Mouse (Mus musculus): ENCODE data around the gene Chst3. TPM values are rescaled to one million over a fixed set of nuclear protein-coding genes. Genes with fewer than 3 reads are reported as not detected.

Gene Chst3
- polyA plus RNA-seq, 1 experiment from 2014 or later = 1.3 TPM

DNA sequence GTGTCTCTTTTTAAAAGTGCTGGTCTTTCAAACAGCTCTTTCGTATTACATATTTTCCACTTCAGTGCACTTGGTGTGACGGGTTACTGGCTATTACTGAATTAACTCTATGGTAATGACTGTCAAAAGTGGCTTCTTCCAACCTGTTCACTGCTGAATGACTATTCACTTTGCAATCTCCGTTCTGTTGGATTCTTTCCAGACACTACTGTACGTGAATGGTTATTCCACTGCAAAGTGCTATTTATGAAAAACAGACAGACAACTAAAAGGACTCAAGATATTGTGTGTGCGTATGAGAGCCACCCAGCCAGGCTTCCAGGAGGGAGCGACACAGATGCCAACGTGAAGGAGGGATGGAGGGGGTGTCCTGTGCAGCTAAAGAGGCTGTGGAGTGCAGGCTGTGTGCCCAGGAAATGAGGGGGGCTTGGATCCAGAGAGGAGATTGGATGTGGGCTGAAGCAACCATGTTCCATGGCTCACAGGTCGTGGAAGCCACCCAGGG, 7.5 kb downstream of the Chst3 start:
- no peaks in the 10 kb centered on the region for H3K27me3 ChIP-seq (replicated peaks; ENCODE audit: control insufficient read depth, insufficient read depth, low read length)
- H3K9me3 ChIP-seq (ENCODE audit: control insufficient read depth, low read length) = no peaks in the 10 kb centered on the region
- DNase-seq (ENCODE audit: low spot score) (no peak), ATAC-seq (ENCODE audit: low read depth) (no peak)
- H3K4me1 ChIP-seq (ENCODE audit: control insufficient read depth, insufficient read depth, low read length) = peaks cover 30% of the 10 kb centered on the region
- no peaks in the 10 kb centered on the region for H3K36me3 ChIP-seq (ENCODE audit: control insufficient read depth, insufficient read depth, low read length)
- no peak overlapping the region for H3K27ac ChIP-seq (replicated peaks; ENCODE audit: low read depth, low read length)
- no peak overlapping the region for H3K9ac ChIP-seq (ENCODE audit: low read depth, low read length)
- no peak overlapping the region for H3K4me2 ChIP-seq (ENCODE audit: low read depth, low read length)
- 50% methylated on average over 8 of the region's 8 CpGs for WGBS
- no peak overlapping the region for H3K4me3 ChIP-seq (ENCODE audit: low read depth, low read length)

DNA sequence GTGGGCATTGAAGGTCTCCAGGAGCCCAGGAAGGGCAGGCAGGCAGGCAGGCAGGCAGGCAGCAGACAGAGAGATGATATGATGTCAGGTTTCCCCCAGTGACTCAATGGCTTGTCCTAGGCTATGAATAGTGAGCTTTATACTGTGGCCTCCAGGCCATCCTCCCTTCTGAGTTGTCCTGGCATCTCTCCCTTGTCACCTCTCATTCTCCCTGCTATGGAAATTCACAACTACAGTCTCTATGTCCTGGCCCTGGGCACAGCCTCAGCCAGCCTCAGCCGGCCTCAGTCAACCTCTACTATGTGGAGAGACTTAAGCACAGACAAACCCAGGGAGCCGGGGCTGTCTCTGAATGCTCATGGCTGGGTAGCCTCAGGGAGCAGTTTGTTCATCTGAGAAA, 8.6 kb downstream of the Chst3 start:
- Histone ChIP-seq H3K27ac (replicated peaks; ENCODE audit: low read depth, low read length) (no peak overlapping the region), H3K9me3 (ENCODE audit: control insufficient read depth, low read length) (no peaks in the 10 kb centered on the region), H3K9ac (ENCODE audit: low read depth, low read length) (no peak overlapping the region), H3K36me3 (ENCODE audit: control insufficient read depth, insufficient read depth, low read length) (no peaks in the 10 kb centered on the region), H3K4me1 (ENCODE audit: control insufficient read depth, insufficient read depth, low read length) (peaks cover 25% of the 10 kb centered on the region), H3K4me3 (ENCODE audit: low read depth, low read length) (no peak overlapping the region), H3K4me2 (ENCODE audit: low read depth, low read length) (no peak overlapping the region), H3K27me3 (replicated peaks; ENCODE audit: control insufficient read depth, insufficient read depth, low read length) (no peaks in the 10 kb centered on the region)
- WGBS = 55% methylated on average over 2 of the region's 2 CpGs
- DNase-seq (ENCODE audit: low spot score) (no peak), ATAC-seq (ENCODE audit: low read depth) (no peak)

DNA sequence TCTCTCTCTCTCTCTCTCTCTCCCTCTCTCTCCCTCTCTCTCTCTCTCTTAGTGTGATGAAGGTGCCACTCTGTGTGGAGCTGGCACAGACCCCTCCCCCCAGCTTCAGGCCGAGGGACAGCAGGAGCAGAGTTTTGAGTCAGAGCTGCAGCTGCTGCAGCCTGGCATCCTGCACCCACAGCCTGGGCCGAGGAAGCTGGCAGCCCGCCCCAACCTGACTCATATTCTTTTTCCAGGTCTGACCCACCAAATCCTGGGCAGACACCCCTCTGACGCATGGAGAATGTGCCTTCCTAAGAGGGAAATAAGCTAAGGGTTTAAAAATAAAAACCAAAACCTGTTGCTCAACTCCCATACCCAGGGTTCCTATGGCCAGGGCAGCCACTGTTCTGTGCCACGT, 9.8 kb downstream of the Chst3 start:
- no peak overlapping the region for H3K27ac ChIP-seq (replicated peaks; ENCODE audit: low read depth, low read length)

DNA sequence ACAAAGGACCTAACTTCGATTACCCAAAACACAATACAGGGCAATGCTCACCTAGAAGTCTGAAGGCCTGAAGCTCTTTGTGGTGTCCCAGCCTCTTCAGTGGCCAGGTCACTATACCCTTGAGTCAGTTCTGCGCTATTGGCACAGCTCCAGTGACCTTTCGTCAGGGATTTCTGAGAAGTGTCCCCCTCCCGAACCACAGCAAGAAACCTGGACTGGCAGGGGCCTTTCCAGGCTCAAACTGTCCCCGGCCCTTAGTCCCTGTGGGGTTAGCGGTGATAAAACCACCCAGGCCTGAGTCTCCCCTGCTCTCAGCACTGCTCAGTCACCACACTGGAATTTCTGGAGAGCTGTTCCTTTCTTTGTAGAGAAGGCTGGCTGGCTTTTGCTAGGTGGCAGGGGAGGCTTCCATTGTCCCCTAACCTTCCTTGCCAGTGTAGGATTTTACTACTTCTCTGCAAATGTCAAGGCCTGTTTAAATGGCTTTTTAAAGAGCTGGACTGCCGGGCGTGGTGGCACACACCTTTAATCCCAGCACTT, 11.8 kb downstream of the Chst3 start:
- no peak overlapping the region for H3K27ac ChIP-seq (replicated peaks; ENCODE audit: low read depth, low read length)
- no peaks in the 10 kb centered on the region for H3K9me3 ChIP-seq (ENCODE audit: control insufficient read depth, low read length)
- peaks cover 18% of the 10 kb centered on the region for H3K4me1 ChIP-seq (ENCODE audit: control insufficient read depth, insufficient read depth, low read length)
- DNase-seq (ENCODE audit: low spot score) (no peak), ATAC-seq (ENCODE audit: low read depth) (no peak)
- 90% methylated on average over 8 of the region's 8 CpGs for WGBS
- H3K27me3 ChIP-seq (replicated peaks; ENCODE audit: control insufficient read depth, insufficient read depth, low read length) = no peaks in the 10 kb centered on the region
- H3K4me2 ChIP-seq (ENCODE audit: low read depth, low read length) = no peak overlapping the region
- no peak overlapping the region for H3K4me3 ChIP-seq (ENCODE audit: low read depth, low read length)
- H3K9ac ChIP-seq (ENCODE audit: low read depth, low read length) = no peak overlapping the region
- H3K36me3 ChIP-seq (ENCODE audit: control insufficient read depth, insufficient read depth, low read length) = no peaks in the 10 kb centered on the region

More for the DNA sequence above, 9.8 kb downstream of the Chst3 start:
- no peak for ATAC-seq (ENCODE audit: low read depth)
- 52% methylated on average over 5 of the region's 5 CpGs for WGBS
- H3K9me3 ChIP-seq (ENCODE audit: control insufficient read depth, low read length) = no peaks in the 10 kb centered on the region
- H3K4me1 ChIP-seq (ENCODE audit: control insufficient read depth, insufficient read depth, low read length) = peaks cover 22% of the 10 kb centered on the region
- H3K9ac ChIP-seq (ENCODE audit: low read depth, low read length) = no peak overlapping the region
- no peaks in the 10 kb centered on the region for H3K27me3 ChIP-seq (replicated peaks; ENCODE audit: control insufficient read depth, insufficient read depth, low read length)
- no peaks in the 10 kb centered on the region for H3K36me3 ChIP-seq (ENCODE audit: control insufficient read depth, insufficient read depth, low read length)
- no peak for DNase-seq (ENCODE audit: low spot score)
- no peak overlapping the region for H3K4me3 ChIP-seq (ENCODE audit: low read depth, low read length)
- H3K4me2 ChIP-seq (ENCODE audit: low read depth, low read length) = no peak overlapping the region

DNA sequence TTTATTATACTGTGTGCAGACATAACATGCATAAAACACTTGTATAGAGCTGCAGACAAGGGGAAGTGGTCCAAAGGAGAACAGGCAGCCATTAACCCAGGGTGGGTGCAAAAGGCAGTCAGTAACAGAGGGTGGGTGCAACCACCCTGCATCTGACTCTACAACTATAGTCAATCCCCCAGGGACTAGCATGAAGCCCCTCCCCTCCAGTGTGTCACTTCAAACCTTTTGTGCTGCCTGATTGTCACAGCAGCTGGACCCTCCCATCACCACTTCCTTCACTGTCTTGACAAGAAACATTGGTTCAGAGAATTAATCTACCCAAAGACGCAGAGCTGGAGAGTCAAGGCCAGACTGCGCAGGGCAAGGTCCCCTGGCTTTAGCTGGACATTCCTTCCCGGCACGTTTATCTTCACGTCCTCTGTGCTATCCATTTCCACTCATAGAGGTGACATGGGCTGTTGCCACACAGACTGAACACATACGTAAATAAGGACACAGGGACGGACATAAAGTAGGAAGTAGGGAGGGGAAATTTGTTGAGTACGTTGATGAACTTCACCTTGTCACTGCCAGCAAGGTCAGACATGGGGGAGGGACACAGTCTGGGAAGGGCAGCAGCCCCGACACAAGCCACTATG, 13.3 kb downstream of the Chst3 start:
- no peak overlapping the region for H3K27ac ChIP-seq (replicated peaks; ENCODE audit: low read depth, low read length)
- H3K27me3 ChIP-seq (replicated peaks; ENCODE audit: control insufficient read depth, insufficient read depth, low read length) = no peaks in the 10 kb centered on the region
- ATAC-seq (ENCODE audit: low read depth) = no peak

DNA sequence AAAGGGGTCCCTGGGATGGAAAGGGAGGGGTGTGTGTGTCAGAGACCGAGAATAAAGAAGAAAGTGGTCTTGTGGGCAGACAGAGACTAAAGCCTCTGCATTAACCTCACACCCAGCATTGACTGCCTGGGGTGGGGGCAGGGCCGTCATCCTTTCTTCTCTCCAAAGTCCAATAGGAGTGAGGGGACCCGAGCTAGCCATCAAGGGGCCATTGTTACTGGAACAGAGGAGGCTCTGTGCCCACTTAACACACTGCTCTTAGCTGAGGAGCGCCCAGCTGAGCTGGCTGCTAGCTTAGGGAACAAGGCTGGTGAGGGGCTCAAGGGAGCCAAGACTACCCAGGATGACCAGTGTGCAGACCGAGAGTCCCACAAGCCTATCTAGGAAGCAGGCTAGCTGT, 16.3 kb downstream of the Chst3 start:
- Histone ChIP-seq H3K9ac (ENCODE audit: low read depth, low read length) (no peak overlapping the region), H3K27ac (replicated peaks; ENCODE audit: low read depth, low read length) (peak overlapping the region; percentile 75), H3K27me3 (replicated peaks; ENCODE audit: control insufficient read depth, insufficient read depth, low read length) (no peaks in the 10 kb centered on the region), H3K4me2 (ENCODE audit: low read depth, low read length) (no peak overlapping the region), H3K4me3 (ENCODE audit: low read depth, low read length) (no peak overlapping the region), H3K9me3 (ENCODE audit: control insufficient read depth, low read length) (no peaks in the 10 kb centered on the region), H3K36me3 (ENCODE audit: control insufficient read depth, insufficient read depth, low read length) (no peaks in the 10 kb centered on the region), H3K4me1 (ENCODE audit: control insufficient read depth, insufficient read depth, low read length) (peaks cover 5% of the 10 kb centered on the region; the same call in 1 of the 2 replicates)
- ATAC-seq (ENCODE audit: low read depth) (peak; percentile 80), DNase-seq (ENCODE audit: low spot score) (peak; percentile 58)
- WGBS = 23% methylated on average over 4 of the region's 5 CpGs

More for the DNA sequence above, 13.3 kb downstream of the Chst3 start:
- 83% methylated on average over 9 of the region's 9 CpGs for WGBS
- Histone ChIP-seq H3K4me3 (ENCODE audit: low read depth, low read length) (no peak overlapping the region), H3K9me3 (ENCODE audit: control insufficient read depth, low read length) (no peaks in the 10 kb centered on the region), H3K36me3 (ENCODE audit: control insufficient read depth, insufficient read depth, low read length) (no peaks in the 10 kb centered on the region), H3K9ac (ENCODE audit: low read depth, low read length) (no peak overlapping the region), H3K4me2 (ENCODE audit: low read depth, low read length) (no peak overlapping the region), H3K4me1 (ENCODE audit: control insufficient read depth, insufficient read depth, low read length) (peaks cover 13% of the 10 kb centered on the region)
- no peak for DNase-seq (ENCODE audit: low spot score)

DNA sequence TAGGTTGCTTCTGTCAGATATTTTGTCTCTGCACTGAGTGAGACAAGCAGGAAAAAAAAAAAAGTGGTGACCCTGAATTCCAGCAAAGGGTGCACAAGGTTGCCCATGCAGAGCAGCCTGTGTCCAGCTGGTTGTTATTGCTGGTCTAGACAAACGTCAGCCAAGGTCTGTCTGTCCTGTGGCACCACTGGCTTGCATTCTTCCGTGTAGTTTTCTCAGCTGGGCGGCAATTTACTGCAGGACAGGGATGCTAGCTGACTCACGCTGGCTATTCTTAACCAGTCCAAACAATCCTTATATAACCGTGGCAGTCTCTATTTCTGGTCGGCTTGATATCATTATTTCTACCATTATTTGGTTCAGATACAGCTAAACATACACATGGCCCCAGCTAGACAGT, 18.1 kb downstream of the Chst3 start:
- Histone ChIP-seq H3K4me3 (ENCODE audit: low read depth, low read length) (no peak overlapping the region), H3K27ac (replicated peaks; ENCODE audit: low read depth, low read length) (no peak overlapping the region), H3K4me1 (ENCODE audit: control insufficient read depth, insufficient read depth, low read length) (peaks cover 11% of the 10 kb centered on the region; the same call in 1 of the 2 replicates), H3K9me3 (ENCODE audit: control insufficient read depth, low read length) (no peaks in the 10 kb centered on the region), H3K27me3 (replicated peaks; ENCODE audit: control insufficient read depth, insufficient read depth, low read length) (no peaks in the 10 kb centered on the region), H3K9ac (ENCODE audit: low read depth, low read length) (no peak overlapping the region), H3K36me3 (ENCODE audit: control insufficient read depth, insufficient read depth, low read length) (no peaks in the 10 kb centered on the region), H3K4me2 (ENCODE audit: low read depth, low read length) (no peak overlapping the region)
- DNase-seq (ENCODE audit: low spot score) = no peak
- ATAC-seq (ENCODE audit: low read depth) = no peak
- WGBS = 55% methylated on average over 6 of the region's 6 CpGs

DNA sequence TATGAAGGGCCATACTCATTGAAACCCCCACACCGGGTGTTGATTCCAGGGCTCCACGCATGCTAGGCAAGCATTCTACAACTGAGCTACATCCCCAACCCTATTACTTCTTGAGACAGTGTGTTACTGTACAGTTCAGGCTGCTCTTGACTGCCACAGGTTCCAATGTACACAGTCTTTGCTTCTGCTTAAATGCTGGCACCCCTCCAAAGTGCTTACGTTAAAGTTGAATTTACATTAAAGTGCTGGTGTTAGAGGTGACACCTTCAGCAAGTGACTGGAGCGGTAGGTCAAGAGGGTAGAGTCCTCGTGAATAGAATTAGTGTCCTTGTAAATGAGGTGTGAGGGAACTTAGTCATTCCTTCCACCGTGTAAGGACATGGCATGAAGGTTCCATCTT, 19.7 kb downstream of the Chst3 start:
- no peak overlapping the region for H3K4me2 ChIP-seq (ENCODE audit: low read depth, low read length)
- H3K9me3 ChIP-seq (ENCODE audit: control insufficient read depth, low read length) = no peaks in the 10 kb centered on the region
- no peak overlapping the region for H3K9ac ChIP-seq (ENCODE audit: low read depth, low read length)
- no peak overlapping the region for H3K4me3 ChIP-seq (ENCODE audit: low read depth, low read length)
- 83% methylated on average over 6 of the region's 6 CpGs for WGBS
- H3K36me3 ChIP-seq (ENCODE audit: control insufficient read depth, insufficient read depth, low read length) = no peaks in the 10 kb centered on the region
- H3K27ac ChIP-seq (replicated peaks; ENCODE audit: low read depth, low read length) = no peak overlapping the region
- DNase-seq (ENCODE audit: low spot score) = no peak
- no peaks in the 10 kb centered on the region for H3K27me3 ChIP-seq (replicated peaks; ENCODE audit: control insufficient read depth, insufficient read depth, low read length)
- ATAC-seq (ENCODE audit: low read depth) = no peak
- H3K4me1 ChIP-seq (ENCODE audit: control insufficient read depth, insufficient read depth, low read length) = peaks cover 23% of the 10 kb centered on the region

DNA sequence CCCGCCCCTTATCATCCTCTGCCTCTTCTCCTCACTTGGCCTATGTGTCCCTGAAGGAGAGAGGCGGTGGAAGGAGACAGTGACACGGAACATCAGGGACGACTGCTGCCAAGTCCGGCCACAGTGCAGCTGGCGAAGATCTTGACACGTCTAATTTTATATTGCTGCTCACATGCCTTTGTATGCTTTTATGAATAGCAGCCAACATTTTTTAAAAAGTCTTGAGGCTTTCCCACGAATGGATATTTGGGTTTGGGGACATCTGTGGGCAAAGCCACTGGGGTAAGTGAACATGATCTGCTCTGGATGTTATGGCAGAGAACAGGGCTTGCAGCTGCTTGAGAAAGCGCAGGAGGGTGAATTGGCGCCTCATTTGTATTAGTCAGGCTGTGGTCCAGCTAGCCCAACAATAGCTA, 21.6 kb downstream of the Chst3 start:
- Histone ChIP-seq H3K9ac (ENCODE audit: low read depth, low read length) (no peak overlapping the region), H3K4me2 (ENCODE audit: low read depth, low read length) (no peak overlapping the region), H3K27ac (replicated peaks; ENCODE audit: low read depth, low read length) (peak overlapping the region; percentile 49; the same call in 1 of the 2 replicates), H3K4me1 (ENCODE audit: control insufficient read depth, insufficient read depth, low read length) (peaks cover 32% of the 10 kb centered on the region), H3K9me3 (ENCODE audit: control insufficient read depth, low read length) (no peaks in the 10 kb centered on the region), H3K27me3 (replicated peaks; ENCODE audit: control insufficient read depth, insufficient read depth, low read length) (no peaks in the 10 kb centered on the region), H3K36me3 (ENCODE audit: control insufficient read depth, insufficient read depth, low read length) (no peaks in the 10 kb centered on the region), H3K4me3 (ENCODE audit: low read depth, low read length) (no peak overlapping the region)
- DNase-seq (ENCODE audit: low spot score) (peak; percentile 72), ATAC-seq (ENCODE audit: low read depth) (no peak)
- WGBS = 63% methylated on average over 10 of the region's 10 CpGs
